Mouse (Mus musculus) left cerebral cortex, postnatal 10 days (tissue): Measurements from ENCODE around the gene Ptcd1. TPM values are rescaled to one million over a fixed set of nuclear protein-coding genes. Genes with fewer than 3 reads are reported as not detected.
"Not testable (repeated sequence)": the region's sequence is repeated elsewhere in the genome, so short reads cannot be mapped to it uniquely, and the experiment has no call there.

Source experiments
- DNase-seq, 2 experiments: peaks; one replicate each; pipeline ENCODE4 v3.0.0; 2021 to 2022; ENCODE audit warnings: low spot score in 2 of 2, mixed read lengths in 1 of 2; ENCODE audit errors: extremely low spot score in 1 of 2
- intact Hi-C: fragments of 180-260 bp; cut with DNase I; formaldehyde crosslinking; loops from one replicate; pipeline ENCODE4 v1.15.1; 2025
- total RNA-seq, 2 experiments: library from RNA; stranded (reverse); gene quantifications; 2 replicates each; pipeline ENCODE4 v1.2.3; 2021

Gene Ptcd1
- total RNA-seq, 2 experiments from 2014 or later = 14.2 to 16.1 TPM

DNA sequence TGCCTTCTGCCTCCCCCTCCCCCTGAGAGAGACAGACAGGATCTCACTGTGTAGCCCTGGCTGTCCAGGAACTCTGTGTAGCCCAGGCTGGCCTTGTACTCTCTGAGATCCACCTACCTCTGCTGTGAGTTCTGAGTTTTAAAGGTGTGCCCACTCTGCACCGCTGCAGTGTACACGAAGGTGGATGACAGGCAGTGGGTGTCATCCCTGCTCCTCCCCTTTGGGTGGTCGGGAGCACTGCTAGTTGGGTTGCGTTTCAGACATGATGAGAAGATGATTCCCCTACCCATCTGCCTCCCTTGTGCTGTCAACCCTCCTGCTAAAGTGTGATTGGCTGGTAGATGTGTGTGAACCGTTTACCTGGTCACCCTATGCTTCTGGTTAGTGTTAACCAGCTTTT is 48.4 kb downstream of the Ptcd1 start:
- intact Hi-C loops = no loop called here
- DNase-seq = no peak

DNA sequence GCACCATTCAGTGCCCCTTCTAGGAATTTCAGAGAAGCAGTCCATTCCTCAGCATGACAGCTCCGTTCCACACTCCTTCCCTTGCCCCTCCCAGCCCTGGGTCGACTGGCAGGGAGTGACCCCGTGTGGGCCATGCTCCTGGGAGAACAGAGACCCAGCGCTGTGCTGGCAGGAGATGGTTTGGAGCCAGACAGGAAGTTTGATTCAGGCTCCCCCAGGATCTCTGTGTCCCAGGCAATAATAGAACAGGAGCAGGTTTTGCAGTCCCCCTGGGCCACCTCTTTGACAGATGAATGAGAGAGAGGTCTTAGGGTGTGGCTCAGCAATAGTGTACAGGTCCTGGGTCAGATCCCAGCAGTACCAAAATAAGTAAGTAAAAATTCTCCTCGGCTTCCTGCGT is 48.9 kb downstream of the Ptcd1 start:
- intact Hi-C loops = no loop called here
- no peak for DNase-seq

DNA sequence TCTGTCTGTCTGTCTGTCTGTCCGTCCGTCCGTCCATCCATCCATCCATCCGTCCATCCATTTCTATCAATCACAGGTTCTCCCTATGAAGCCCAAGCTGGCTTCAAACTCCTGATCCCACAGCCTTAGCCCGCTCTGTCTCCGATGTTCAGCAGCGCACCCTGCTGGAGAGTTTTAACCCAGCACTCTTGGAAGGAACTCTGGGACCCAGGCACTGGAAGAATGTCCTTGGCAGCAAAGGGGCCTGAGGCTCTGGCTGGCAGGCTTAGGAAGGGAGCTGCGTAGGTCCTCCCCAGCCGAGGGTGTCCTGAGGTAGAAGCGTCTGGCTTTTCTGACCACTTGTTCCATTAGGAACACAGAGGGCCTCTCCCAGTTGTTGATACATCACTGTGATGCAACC is 50.0 kb downstream of the Ptcd1 start:
- intact Hi-C loops = no loop called here
- peak in 1 of 2 experiments; percentile 79 for DNase-seq

DNA sequence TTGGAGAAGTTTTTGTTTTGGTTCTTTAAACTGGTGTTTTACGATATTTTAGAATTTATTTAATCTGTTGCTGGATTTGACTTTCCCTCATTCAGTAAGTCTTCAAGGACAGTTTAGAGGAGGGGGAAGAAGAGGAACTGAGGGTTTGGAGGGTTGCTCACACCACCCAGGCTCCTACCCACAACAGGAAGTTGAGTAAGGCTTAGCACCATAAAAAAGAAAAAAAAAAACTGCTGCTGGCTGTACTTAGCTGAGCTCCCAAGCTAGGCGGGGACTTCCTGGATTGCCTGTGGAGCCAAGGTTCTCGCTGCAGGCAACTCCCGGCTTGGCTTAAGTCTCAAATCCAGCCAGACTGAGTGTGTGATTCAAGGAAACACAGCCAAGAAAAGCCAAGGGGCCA is 50.6 kb downstream of the Ptcd1 start:
- DNase-seq = peak in 1 of 2 experiments; percentile 84
- intact Hi-C loops = no loop called here

DNA sequence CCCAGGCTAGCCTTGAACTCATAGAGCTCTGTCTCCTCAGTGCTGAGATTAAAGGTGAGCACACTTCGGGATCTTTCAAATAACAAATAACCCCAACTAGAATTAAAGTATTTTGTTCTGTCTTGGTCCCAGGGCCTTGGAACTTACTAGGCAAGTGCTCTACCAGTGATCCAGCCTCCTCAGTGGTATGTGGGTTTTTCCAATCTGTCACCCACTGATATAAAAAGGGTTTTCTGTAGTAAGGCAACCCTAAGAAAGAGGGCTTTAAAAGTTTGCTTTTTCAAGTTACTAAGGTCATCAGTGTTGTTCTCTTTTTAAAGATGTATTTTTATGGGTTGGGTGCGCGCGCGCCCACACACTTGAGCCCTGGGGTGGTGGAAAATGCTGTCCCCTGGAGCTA is 51.2 kb downstream of the Ptcd1 start:
- no peak for DNase-seq
- intact Hi-C loops = no loop called here

DNA sequence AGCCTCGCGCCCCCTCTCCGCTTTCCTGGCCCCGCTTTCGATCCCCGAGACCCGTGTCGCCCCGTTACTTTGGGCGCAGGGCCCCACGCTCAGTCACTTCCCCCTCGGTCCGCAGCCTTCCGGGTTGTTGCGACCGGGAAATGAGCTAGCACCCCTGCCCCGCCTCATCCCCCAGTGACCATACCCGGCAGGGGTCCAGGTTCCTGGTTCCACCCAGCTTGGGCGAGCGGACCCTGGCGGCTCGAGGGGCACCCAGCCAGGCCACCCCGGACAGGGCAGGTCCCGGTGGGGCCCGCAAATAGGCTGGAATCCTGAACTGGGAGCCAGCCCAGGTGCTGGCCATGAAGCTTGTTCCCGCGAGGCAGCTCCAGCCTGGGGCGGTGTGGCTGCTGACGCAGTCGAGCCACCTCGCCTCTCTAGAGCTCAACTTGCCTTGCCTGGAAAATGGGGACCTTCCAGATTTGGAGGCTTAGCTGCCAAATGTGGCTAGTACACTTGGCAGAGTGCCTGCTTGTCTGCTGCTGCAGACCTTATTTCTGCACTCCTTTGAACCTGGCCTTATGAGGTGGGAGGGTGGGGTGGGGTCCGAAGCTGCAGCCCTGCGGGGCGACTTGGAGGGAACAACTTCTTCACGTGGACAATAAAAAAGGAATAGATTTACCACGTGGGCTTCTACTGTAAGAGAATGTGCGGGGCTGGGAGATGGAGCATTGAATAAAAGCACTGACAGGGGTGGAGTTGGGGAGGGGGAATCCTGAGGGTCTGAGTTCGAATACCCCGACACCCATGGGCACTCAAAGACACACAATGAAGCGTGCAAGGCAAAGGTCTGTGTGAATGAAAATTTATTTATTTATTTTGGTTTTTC is 52.1 kb downstream of the Ptcd1 start:
- DNase-seq = peak in 1 of 2 experiments; percentile 85
- intact Hi-C loops = no loop called here

DNA sequence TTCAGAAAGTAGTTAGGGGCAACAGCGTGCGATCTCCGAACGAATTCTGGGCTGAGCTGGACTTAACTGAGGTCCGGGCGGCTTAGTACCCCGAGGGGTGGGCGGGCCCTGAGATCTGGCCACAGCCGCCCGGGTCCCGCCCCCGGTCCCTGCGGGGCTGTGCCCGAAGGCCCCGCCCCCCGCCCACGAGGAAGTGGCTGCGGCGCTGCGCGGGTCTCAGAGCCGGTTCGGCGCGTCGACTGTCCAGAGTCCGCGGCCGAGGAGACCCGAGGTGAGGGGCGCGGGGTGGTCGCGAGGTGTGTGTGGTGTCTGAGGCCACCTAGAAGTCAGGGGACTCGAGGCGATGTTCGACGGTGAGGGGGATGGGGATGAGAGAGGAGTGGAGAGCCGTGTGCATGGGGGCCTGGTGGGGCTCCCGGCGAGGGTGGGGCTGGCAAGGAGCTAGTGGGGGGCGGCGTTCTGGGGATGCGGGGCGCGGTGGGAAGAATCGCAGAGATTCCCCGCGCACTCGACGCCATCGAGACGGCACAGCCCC is 52.8 kb downstream of the Ptcd1 start, which contains the start of gene Arpc1b:
Gene Arpc1b (plus strand): TSS at position 145 of the 535 bp plus-strand sequence.
- DNase-seq = peak in 1 of 2 experiments; percentile 88
- intact Hi-C loops = no loop called here

DNA sequence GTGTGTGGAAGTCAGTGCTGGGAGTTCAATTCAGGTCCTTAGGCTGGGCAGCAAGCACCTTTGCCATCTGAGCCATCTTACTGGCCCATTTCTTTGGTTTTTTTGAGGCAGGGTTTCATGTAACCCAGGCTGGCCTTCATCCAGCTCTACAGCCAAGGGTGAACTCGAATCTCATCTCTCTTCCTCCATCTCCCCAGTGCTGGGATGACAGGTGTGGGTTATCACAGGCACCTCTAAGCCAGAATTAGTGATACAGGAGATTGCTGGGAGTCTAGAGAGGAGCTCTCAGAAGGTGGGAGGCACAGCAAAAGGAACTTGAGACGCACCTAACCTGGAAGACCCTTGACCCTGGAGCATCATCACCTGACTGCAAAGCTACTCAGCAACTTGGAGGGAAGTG is 53.5 kb downstream of the Ptcd1 start:
- DNase-seq = no peak
- intact Hi-C loops = no loop called here

DNA sequence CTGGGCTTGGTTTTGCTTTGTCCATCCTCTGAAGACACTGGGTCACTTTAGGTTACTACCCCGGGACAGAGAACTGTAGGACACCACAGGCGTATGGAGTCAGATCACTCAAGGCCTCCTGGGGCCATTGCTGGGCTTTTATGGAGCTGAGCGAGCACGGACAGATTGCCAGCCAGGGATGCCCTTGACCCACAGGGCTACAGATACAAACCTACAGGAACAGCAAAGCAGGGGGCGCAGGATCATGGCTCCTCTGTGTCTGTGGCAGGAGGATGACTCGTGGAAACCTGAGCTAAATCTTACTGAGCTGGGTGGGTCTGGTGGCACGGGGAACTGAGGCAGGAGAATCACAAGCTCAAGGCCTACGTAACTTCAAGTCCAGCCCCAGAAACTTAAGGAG is 54.3 kb downstream of the Ptcd1 start:
- no peak for DNase-seq
- intact Hi-C loops = no loop called here

DNA sequence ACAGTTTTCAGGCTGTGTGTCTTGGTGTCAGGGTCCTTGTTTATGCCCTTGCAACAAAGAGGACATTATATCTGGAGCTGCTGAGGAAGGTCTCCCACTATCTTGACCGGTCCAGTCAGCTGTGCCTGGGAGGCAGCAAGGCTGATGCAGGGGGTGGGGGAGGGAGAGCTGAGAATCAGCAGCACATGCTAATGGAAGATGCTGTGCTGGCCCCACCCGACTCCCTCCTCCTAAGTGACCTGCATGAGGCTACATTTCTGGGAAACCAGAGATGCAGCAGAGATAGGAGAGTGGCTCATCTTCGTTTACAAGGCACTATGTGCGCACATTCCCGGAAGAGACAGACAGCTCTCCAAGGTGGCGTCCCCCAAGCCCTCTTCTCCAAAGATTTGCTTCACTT is 56.5 kb downstream of the Ptcd1 start:
- intact Hi-C loops = no loop called here
- DNase-seq = no peak

DNA sequence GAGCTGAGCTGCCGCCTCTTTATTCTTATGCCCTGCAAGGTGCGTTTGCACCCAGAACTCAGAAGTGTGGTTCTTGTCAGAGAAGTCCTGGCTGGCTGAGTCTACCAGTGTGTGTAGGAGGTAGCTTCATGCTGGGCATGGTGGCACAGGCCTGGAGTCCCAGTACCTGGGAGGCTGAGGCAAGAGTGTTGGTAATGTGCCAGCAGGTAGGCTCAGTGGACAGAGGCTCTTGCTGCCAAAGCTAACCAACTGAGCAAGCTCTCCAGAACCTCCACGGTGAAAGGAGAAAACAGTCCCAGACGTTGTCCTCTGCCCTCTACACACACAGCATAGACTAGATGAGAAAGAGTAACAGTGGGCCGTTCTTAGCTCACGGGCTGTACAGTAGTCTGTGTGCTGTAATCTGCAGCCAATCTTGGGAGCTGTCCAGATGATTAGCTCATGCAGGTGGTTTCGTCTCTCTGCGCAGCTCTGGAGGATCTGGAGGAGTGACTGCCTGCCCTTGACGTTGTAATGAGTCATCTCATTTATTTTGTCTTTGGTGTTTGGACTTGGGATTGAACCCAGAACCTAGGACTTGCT is 61.1 kb downstream of the Ptcd1 start:
- intact Hi-C loops = no loop called here
- no peak for DNase-seq

DNA sequence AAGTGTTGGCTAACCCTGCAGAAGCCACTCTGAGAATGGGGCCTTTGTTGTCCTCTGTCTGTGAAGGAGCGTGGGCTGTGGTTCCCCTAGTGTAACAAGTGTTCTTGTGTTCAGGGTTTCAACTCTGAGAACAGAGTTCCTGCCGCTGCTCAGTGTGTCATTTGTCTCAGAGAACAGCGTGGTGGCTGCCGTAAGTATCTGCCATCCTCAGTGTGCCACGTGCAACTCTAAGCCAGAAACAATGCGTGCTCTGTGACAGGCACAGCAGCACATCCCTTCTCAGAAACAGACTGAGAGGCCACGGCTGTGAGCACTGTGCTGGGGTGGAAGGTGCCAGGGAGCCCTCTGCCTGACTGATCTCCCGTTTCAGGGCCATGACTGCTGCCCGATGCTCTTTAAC is 62.6 kb downstream of the Ptcd1 start:
- DNase-seq = no peak
- intact Hi-C loops = no loop called here

DNA sequence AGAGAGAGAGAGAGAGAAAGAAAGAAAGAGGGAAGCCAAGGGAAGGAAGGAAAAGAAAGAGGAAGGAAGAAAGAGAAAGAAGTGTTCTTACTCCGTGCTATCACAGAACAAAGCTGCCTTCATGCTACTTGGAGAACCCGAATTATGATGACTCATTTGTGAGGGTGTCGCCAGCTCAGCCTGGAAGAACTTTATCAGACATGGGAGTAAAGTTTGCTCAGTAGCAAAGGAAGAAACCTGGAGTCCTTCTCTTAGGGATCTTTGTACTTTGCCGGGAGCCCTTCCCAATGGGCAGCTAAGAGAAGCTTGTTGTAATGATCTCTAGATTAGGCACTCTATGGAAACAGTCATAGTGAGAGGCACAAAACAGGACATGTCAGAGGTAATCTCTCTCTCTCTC is 64.2 kb downstream of the Ptcd1 start:
- intact Hi-C loops = no loop called here
- DNase-seq = no peak

DNA sequence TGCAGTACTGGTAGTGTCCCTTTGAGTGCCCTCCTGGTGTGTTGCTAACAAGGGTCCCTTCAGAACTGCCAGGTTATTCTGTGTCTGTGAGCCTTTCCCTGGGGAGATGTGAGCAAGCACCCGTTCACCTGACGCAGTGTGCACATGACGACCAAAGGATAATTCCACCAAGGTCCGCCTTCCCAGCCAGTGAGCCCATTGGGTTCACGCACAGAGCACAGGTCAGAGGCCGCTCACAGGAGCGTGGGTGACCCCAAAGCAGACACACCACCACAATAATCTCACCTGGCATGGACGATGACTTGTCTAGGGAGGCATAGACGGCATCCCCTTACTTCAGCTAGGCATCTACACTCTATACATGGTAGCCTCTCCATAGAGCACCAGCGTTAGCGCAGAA is 65.5 kb downstream of the Ptcd1 start:
- DNase-seq, intact Hi-C loops: not testable (repeated sequence)

DNA sequence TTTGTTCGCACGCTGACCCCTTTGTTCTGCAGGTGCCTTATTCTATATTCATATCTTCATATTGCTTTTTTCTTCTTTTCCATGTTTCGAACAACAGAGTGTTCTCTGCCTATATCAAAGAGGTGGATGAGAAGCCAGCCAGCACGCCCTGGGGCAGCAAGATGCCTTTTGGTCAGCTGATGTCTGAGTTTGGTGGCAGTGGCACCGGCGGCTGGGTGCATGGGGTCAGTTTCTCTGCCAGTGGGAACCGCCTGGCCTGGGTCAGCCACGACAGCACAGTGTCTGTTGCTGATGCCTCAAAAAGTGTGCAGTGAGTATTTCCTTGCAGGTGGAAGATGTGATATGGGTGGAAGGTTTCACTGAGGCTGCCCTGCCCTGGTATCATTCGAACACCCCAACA is 65.9 kb downstream of the Ptcd1 start:
- intact Hi-C loops = no loop called here
- no peak for DNase-seq

DNA sequence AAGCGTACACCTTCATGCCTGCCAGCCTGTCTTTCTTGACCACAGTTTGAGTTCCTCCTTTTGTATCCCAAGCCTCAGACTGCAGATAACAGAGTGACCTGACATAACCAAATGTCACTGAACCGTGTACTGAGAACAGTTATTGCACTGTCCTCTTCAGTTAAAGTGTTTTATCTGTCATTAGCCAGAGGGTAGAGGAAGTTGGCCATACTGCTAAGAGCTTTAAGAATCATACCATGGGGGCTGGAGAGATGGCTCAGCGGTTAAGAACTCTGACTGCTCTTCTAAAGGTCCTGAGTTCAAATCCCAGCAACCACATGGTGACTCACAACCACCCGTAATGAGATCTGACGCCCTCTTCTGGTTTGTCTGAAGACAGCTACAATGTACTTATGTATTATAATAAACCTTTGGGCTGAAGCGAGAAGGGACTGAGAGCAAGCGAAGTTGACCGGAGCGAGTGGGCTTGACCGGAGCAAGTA is 68.5 kb downstream of the Ptcd1 start:
- intact Hi-C loops = no loop called here
- DNase-seq = no peak
